Mouse (Mus musculus): ENCODE measurements around the gene Ten1.

DNA sequence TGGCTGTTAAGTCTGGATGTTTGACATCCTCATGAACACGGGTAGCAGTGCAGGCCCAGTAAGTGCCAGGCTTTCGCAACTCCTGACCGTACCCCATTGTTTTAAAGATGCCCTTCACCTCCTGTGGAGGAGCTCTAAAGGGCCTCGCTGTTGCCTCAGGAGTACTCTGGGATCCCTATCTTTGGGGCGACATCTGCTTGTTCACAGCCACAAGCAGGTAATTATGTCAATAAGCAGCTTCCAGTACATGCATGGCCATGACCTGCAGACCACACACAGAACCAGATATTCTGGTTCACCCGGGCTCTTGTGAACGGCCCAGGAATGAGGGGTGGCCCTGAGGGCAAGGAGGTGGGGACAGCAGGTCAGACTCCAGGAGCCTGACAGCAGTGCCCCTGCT, 61.6 kb downstream of the Ten1 start:
- no peak for TF ChIP-seq POLR2A (IDR thresholded peaks at IDR 0.05; ENCODE audit: low read depth, low read length)
- no peak for TF ChIP-seq CTCF (IDR thresholded peaks at IDR 0.05; ENCODE audit: extremely low read depth, insufficient read length, insufficient replicate concordance, low read depth, low read length)

All from small intestine, adult 2 months (tissue).